Mouse (Mus musculus): ENCODE measurements at regions not wholly inside any gene's neighbourhood (a gene's known extent, or its start where the extent isn't known, plus 50 kb on each side); places are given as distances from the start of the nearest gene placed in this dataset.

DNA sequence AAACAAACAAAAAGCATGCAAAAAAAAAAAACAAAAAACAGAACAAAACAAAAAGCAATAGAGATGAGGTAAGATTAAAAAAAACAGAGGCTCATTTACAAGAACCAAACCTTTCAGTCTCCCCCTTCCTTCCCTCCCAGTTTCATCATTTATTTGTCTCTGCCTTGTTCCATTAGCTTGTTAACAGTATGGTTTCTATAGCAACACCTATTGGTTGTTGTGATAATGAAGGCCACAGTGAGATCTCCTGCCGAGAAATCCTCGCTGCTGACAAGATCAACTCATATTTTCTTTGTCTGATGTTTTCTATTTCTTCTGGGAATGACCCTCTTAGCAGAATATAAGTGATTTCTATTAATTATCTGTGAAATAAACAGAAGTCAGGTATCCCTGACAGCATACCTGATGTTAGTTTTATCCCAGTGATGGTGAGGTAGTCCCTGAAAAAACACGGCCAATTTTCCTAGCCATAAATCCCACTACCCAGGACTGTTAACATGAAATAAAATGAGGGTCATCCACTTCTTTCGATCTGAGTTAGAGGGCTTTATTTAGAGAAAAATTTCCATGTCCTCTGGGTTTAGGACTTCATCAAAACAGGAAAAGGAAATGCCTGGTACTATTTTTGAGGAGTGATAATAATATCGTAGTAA lies 288.9 kb upstream of the Gm49339 start:
- Histone ChIP-seq H3K4me2 (ENCODE audit: insufficient read depth, low read depth, poor library complexity, severe bottlenecking) (no peak overlapping the region), H3K36me3 (replicated peaks in 1 of 2; ENCODE audit: control insufficient read depth in 1 of 2, insufficient read depth in 1 of 2, low read length in 1 of 2) (no peaks in the 10 kb centered on the region), H3K79me2 (replicated peaks; ENCODE audit: control insufficient read depth, extremely low read depth, insufficient read depth, poor library complexity, severe bottlenecking) (no peaks in the 10 kb centered on the region), H3K9ac (ENCODE audit: insufficient read depth, low read depth) (no peak overlapping the region), H3K4me1 (ENCODE audit: control insufficient read depth in 1 of 2, insufficient read depth in 2 of 2) (no peaks in the 10 kb centered on the region), H3K9me3 (replicated peaks; ENCODE audit: low read length) (no peaks in the 10 kb centered on the region), H3K4me3 (replicated peaks in 1 of 3; ENCODE audit: low read depth in 2 of 3, low read length in 2 of 3, poor library complexity in 1 of 3) (no peak overlapping the region), H3K27me3 (replicated peaks) (no peaks in the 10 kb centered on the region), H3K27ac (ENCODE audit: insufficient read depth, low read depth) (no peak overlapping the region)
- TF ChIP-seq PAX5 (IDR thresholded peaks at IDR 0.05; ENCODE audit: low read length) = no peak
- no peak for TF ChIP-seq ELF1 (IDR thresholded peaks at IDR 0.05; ENCODE audit: low read depth, low read length)
- no peak for TF ChIP-seq POLR2A (IDR thresholded peaks at IDR 0.05; ENCODE audit: low read depth, low read length)
- TF ChIP-seq MXI1 (IDR thresholded peaks at IDR 0.05; ENCODE audit: low read depth, low read length) = no peak
- TF ChIP-seq SIN3A (IDR thresholded peaks at IDR 0.05; ENCODE audit: low read length) = no peak
- TF ChIP-seq NELFE (IDR thresholded peaks at IDR 0.05; ENCODE audit: low read depth, low read length) = no peak
- no peak for TF ChIP-seq MAFK (IDR thresholded peaks at IDR 0.05; ENCODE audit: insufficient replicate concordance, low read length)
- TF ChIP-seq NRF1 (IDR thresholded peaks at IDR 0.05; ENCODE audit: low read depth, low read length) = no peak
- no peak for TF ChIP-seq ZMIZ1 (IDR thresholded peaks at IDR 0.05; ENCODE audit: low read depth, low read length)
- TF ChIP-seq ZKSCAN1 (IDR thresholded peaks at IDR 0.05; ENCODE audit: borderline replicate concordance, low read depth, low read length) = no peak
- TF ChIP-seq GABPA (IDR thresholded peaks at IDR 0.05; ENCODE audit: insufficient replicate concordance, low read depth, low read length) = no peak
- no peak for TF ChIP-seq BHLHE40 (IDR thresholded peaks at IDR 0.05; ENCODE audit: low read depth, low read length)
- no peak for TF ChIP-seq HCFC1 (IDR thresholded peaks at IDR 0.05; ENCODE audit: low read depth, low read length)
- no peak for TF ChIP-seq EP300 (IDR thresholded peaks at IDR 0.05; ENCODE audit: low read length)
- in situ Hi-C loops (cut with MboI; ENCODE audit: low pct_ligation_motif_present, low pct_unique_long_range_greater_than_20kb, low sequenced_read_pairs) (no loop called here), dilution Hi-C loops (cut with MboI; ENCODE audit: extremely low pct_ligation_motif_present, extremely low pct_unique_long_range_greater_than_20kb, low sequenced_read_pairs) (no loop called here)
- no peak for DNase-seq (ENCODE audit: extremely low read depth)

DNA sequence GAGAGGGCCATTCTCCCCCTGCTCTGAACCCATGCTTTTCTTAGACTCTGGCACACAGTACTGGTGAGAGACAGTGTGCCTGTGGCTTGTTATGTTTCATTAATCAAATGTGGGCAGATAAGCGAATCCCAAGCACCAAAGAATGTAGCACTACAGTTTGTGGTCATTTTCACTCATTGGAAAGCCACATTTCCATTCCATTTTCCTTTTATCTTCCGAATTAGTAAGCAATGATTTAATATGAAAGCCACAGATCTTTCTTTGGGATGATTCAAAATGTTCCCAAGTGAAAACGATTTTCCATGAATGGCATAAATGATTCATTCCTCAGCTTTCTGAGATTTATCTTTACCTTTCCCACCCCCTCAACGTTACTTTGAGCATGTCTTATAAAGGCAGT lies 260.9 kb upstream of the Gm49339 start:
- Histone ChIP-seq H3K79me2 (replicated peaks; ENCODE audit: control insufficient read depth, extremely low read depth, insufficient read depth, poor library complexity, severe bottlenecking) (no peaks in the 10 kb centered on the region), H3K36me3 (replicated peaks in 1 of 2; ENCODE audit: control insufficient read depth in 1 of 2, insufficient read depth in 1 of 2, low read length in 1 of 2) (no peaks in the 10 kb centered on the region), H3K4me3 (replicated peaks in 1 of 3; ENCODE audit: low read depth in 2 of 3, low read length in 2 of 3, poor library complexity in 1 of 3) (no peak overlapping the region), H3K9ac (ENCODE audit: insufficient read depth, low read depth) (no peak overlapping the region), H3K27me3 (replicated peaks) (no peaks in the 10 kb centered on the region), H3K4me2 (ENCODE audit: insufficient read depth, low read depth, poor library complexity, severe bottlenecking) (no peak overlapping the region), H3K9me3 (replicated peaks; ENCODE audit: low read length) (no peaks in the 10 kb centered on the region), H3K4me1 (ENCODE audit: control insufficient read depth in 1 of 2, insufficient read depth in 2 of 2) (no peaks in the 10 kb centered on the region), H3K27ac (ENCODE audit: insufficient read depth, low read depth) (no peak overlapping the region)
- no peak for DNase-seq (ENCODE audit: extremely low read depth)
- in situ Hi-C loops (cut with MboI; ENCODE audit: low pct_ligation_motif_present, low pct_unique_long_range_greater_than_20kb, low sequenced_read_pairs) = no loop called here
- TF ChIP-seq E2F4 (IDR thresholded peaks at IDR 0.05; ENCODE audit: insufficient replicate concordance, low read depth, low read length) (no peak), BHLHE40 (IDR thresholded peaks at IDR 0.05; ENCODE audit: low read depth, low read length) (no peak), POLR2A (IDR thresholded peaks at IDR 0.05; ENCODE audit: low read depth, low read length) (no peak), EP300 (IDR thresholded peaks at IDR 0.05; ENCODE audit: low read length) (no peak), TCF12 (IDR thresholded peaks at IDR 0.05; ENCODE audit: low read depth, low read length) (no peak), MXI1 (IDR thresholded peaks at IDR 0.05; ENCODE audit: low read depth, low read length) (no peak), MYC (IDR thresholded peaks at IDR 0.05; ENCODE audit: low read depth, low read length) (no peak), RAD21 (IDR thresholded peaks at IDR 0.05; ENCODE audit: low read depth, low read length) (no peak), JUN (IDR thresholded peaks at IDR 0.05; ENCODE audit: insufficient read depth, low read depth, low read length) (no peak), MAX (IDR thresholded peaks at IDR 0.05; ENCODE audit: low read length) (no peak), ETS1 (conservative IDR thresholded peaks at IDR 0.05; ENCODE audit: low read depth, low read length) (no peak), MAFK (IDR thresholded peaks at IDR 0.05; ENCODE audit: insufficient replicate concordance, low read length) (no peak), ZNF384 (IDR thresholded peaks at IDR 0.05; ENCODE audit: low read depth, low read length) (no peak), USF1 (IDR thresholded peaks at IDR 0.05; ENCODE audit: low read depth, low read length) (no peak), CHD1 (IDR thresholded peaks at IDR 0.05; ENCODE audit: low read depth, low read length) (no peak)
- dilution Hi-C loops (cut with MboI; ENCODE audit: extremely low pct_ligation_motif_present, extremely low pct_unique_long_range_greater_than_20kb, low sequenced_read_pairs) = no loop called here
